Mouse (Mus musculus) hindbrain, embryonic 12.5 days (tissue): ENCODE measurements around the gene Commd1. TPM values are rescaled to one million over a fixed set of nuclear protein-coding genes. Genes with fewer than 3 reads are reported as not detected.

Experiments used
- ATAC-seq: fragments of 200-750 bp; cut with Nextera tagmentation; 2 replicates; pipeline ENCODE4 v1.8.0; 2017; ENCODE audit warnings: moderate TSS enrichment; ENCODE audit not compliant: low FRiP score
- H3K27ac ChIP-seq: fragments of 300-500 bp; sonication (generic); 2 replicates; pipeline ENCODE4 v1.5.1; 2016; ENCODE audit warnings: mild to moderate bottlenecking
- H3K27me3 ChIP-seq: fragments of 300-500 bp; sonication (generic); 2 replicates; pipeline ENCODE4 v1.6.1; 2016; ENCODE audit warnings: mild to moderate bottlenecking
- H3K36me3 ChIP-seq: fragments of 300-500 bp; sonication (generic); 2 replicates; pipeline ENCODE4 v1.6.1; 2016; ENCODE audit warnings: mild to moderate bottlenecking
- H3K4me1 ChIP-seq: fragments of 300-500 bp; sonication (generic); 2 replicates; pipeline ENCODE4 v1.6.1; 2016
- H3K4me2 ChIP-seq: fragments of 300-500 bp; sonication (generic); replicated peaks from 2 replicates; pipeline ENCODE4 v1.6.1; 2016; ENCODE audit warnings: mild to moderate bottlenecking
- H3K4me3 ChIP-seq: fragments of 300-500 bp; sonication (generic); 2 replicates; pipeline ENCODE4 v1.5.1; 2016; ENCODE audit warnings: mild to moderate bottlenecking
- H3K9ac ChIP-seq: fragments of 300-500 bp; sonication (generic); 2 replicates; pipeline ENCODE4 v1.6.1; 2016; ENCODE audit warnings: mild to moderate bottlenecking, moderate library complexity
- H3K9me3 ChIP-seq: fragments of 300-500 bp; sonication (generic); replicated peaks from 2 replicates; pipeline ENCODE4 v1.6.1; 2016; ENCODE audit warnings: mild to moderate bottlenecking
- WGBS: fragments of 180-500 bp; shearing (Covaris S2); methylation state at CpG from one replicate; pipeline ENCODE4 v1.1.7; 2016; 5-methylcytosine and 5-hydroxymethylcytosine counted together
- polyA plus RNA-seq: library from polyadenylated mRNA; unstranded; fragments of >200 nt; fragmentation: Nextera tagmentation; extraction: Ambion mirVana; gene quantifications from 2 replicates; pipeline ENCODE4 v1.2.1, GENCODE M21; 2016

Commd1 gene
- polyA plus RNA-seq, 1 experiment from 2014 or later: 309 TPM

- H3K36me3 ChIP-seq: peaks cover 16% of the 10 kb centered on the region
- under 1% methylated on average over 40 of the region's 40 CpGs for WGBS
- peak overlapping the region; percentile 55 for H3K4me3 ChIP-seq
- H3K27ac ChIP-seq: peak overlapping the region; percentile 96
- peak overlapping the region; percentile 64 for H3K4me2 ChIP-seq
- no peaks in the 10 kb centered on the region for H3K9me3 ChIP-seq
- H3K27me3 ChIP-seq: no peaks in the 10 kb centered on the region
- peak overlapping the region; percentile 77 for H3K9ac ChIP-seq
- no peaks in the 10 kb centered on the region for H3K4me1 ChIP-seq
- peak; percentile 97 for ATAC-seq
Measured at GRCm38 (mm10) chr11:23008181-23008823, 26.1 kb upstream of the Commd1 start.

GRCm38 (mm10) chr11:23007481-23008180, 25.4 kb upstream of the Commd1 start, which contains the start of gene Fam161a:
Gene Fam161a (plus strand): TSS chr11:23007531.
- peak within 1 kb of the TSS; percentile 55 for H3K4me3 ChIP-seq
- ATAC-seq: peak; percentile 95
- no peaks in the 10 kb centered on the region for H3K9me3 ChIP-seq
- peak within 1 kb of the TSS; percentile 64 for H3K4me2 ChIP-seq
- H3K27me3 ChIP-seq: no peaks in the 10 kb centered on the region
- H3K27ac ChIP-seq: peak within 1 kb of the TSS; percentile 96
- H3K4me1 ChIP-seq: no peaks in the 10 kb centered on the region
- 1% methylated on average over 22 of the region's 22 CpGs for WGBS
- H3K36me3 ChIP-seq: peaks cover 18% of the 10 kb centered on the region
- peak within 1 kb of the TSS; percentile 77 for H3K9ac ChIP-seq

GRCm38 (mm10) chr11:23007166-23007480, 24.9 kb upstream of the Commd1 start:
- peak overlapping the region; percentile 53 for H3K9ac ChIP-seq
- peak overlapping the region; percentile 55 for H3K4me3 ChIP-seq
- ATAC-seq: peak; percentile 20; the same call in 1 of the 2 replicates
- peak overlapping the region; percentile 64 for H3K4me2 ChIP-seq
- WGBS: 7% methylated on average over 6 of the region's 6 CpGs
- peaks cover 23% of the 10 kb centered on the region for H3K36me3 ChIP-seq
- H3K9me3 ChIP-seq: no peaks in the 10 kb centered on the region
- H3K4me1 ChIP-seq: no peaks in the 10 kb centered on the region
- H3K27me3 ChIP-seq: no peaks in the 10 kb centered on the region
- H3K27ac ChIP-seq: peak overlapping the region; percentile 96

- 80% methylated on average over 1 of the region's 1 CpGs for WGBS
- H3K36me3 ChIP-seq: peaks cover 38% of the 10 kb centered on the region
Measured at GRCm38 (mm10) chr11:23005276-23005675, 23.1 kb upstream of the Commd1 start.

GRCm38 (mm10) chr11:22998308-22998707, 16.1 kb upstream of the Commd1 start:
- peaks cover 77% of the 10 kb centered on the region for H3K36me3 ChIP-seq
- H3K4me3 ChIP-seq: no peak overlapping the region
- 79% methylated on average over 1 of the region's 1 CpGs for WGBS
- H3K27me3 ChIP-seq: no peaks in the 10 kb centered on the region
- H3K9me3 ChIP-seq: no peaks in the 10 kb centered on the region
- H3K9ac ChIP-seq: no peak overlapping the region
- ATAC-seq: no peak
- no peak overlapping the region for H3K27ac ChIP-seq
- no peak overlapping the region for H3K4me2 ChIP-seq
- no peaks in the 10 kb centered on the region for H3K4me1 ChIP-seq

More at GRCm38 (mm10) chr11:23005276-23005675, 23.1 kb upstream of the Commd1 start:
- Histone ChIP-seq H3K9me3 (no peaks in the 10 kb centered on the region), H3K4me2 (no peak overlapping the region), H3K27me3 (no peaks in the 10 kb centered on the region), H3K4me3 (no peak overlapping the region), H3K27ac (no peak overlapping the region), H3K4me1 (no peaks in the 10 kb centered on the region), H3K9ac (no peak overlapping the region)
- ATAC-seq: no peak

GRCm38 (mm10) chr11:22995461-22995860, 13.3 kb upstream of the Commd1 start:
- H3K4me1 ChIP-seq: peaks cover 12% of the 10 kb centered on the region

GRCm38 (mm10) chr11:22994271-22994670, 12.1 kb upstream of the Commd1 start:
- Histone ChIP-seq H3K4me3 (no peak overlapping the region), H3K36me3 (peaks cover 45% of the 10 kb centered on the region), H3K27ac (no peak overlapping the region), H3K9me3 (no peaks in the 10 kb centered on the region), H3K4me2 (no peak overlapping the region), H3K9ac (no peak overlapping the region), H3K4me1 (peaks cover 12% of the 10 kb centered on the region), H3K27me3 (no peaks in the 10 kb centered on the region)
- WGBS: 97% methylated on average over 2 of the region's 2 CpGs
- no peak for ATAC-seq

More at GRCm38 (mm10) chr11:22995461-22995860, 13.3 kb upstream of the Commd1 start:
- 95% methylated on average over 4 of the region's 4 CpGs for WGBS
- no peak overlapping the region for H3K4me3 ChIP-seq
- H3K36me3 ChIP-seq: peaks cover 57% of the 10 kb centered on the region
- H3K9me3 ChIP-seq: no peaks in the 10 kb centered on the region
- H3K27me3 ChIP-seq: no peaks in the 10 kb centered on the region
- H3K9ac ChIP-seq: no peak overlapping the region
- H3K27ac ChIP-seq: no peak overlapping the region
- H3K4me2 ChIP-seq: no peak overlapping the region
- no peak for ATAC-seq

- Histone ChIP-seq H3K9ac (peak overlapping the region; percentile 77), H3K9me3 (no peaks in the 10 kb centered on the region), H3K36me3 (peaks cover 24% of the 10 kb centered on the region), H3K4me1 (peaks cover 12% of the 10 kb centered on the region), H3K27me3 (no peaks in the 10 kb centered on the region), H3K4me2 (peak overlapping the region; percentile 93), H3K27ac (peak overlapping the region; percentile 93; the same call in 1 of the 2 replicates), H3K4me3 (peak overlapping the region; percentile 76)
- ATAC-seq: no peak
- WGBS: 13% methylated on average over 14 of the region's 14 CpGs
Measured at GRCm38 (mm10) chr11:22991218-22991835, 9.1 kb upstream of the Commd1 start.

- H3K4me2 ChIP-seq: peak within 1 kb of the TSS; percentile 93
- ATAC-seq: peak; percentile 99
- peaks cover 12% of the 10 kb centered on the region for H3K4me1 ChIP-seq
- H3K4me3 ChIP-seq: peak within 1 kb of the TSS; percentile 76
- no peaks in the 10 kb centered on the region for H3K27me3 ChIP-seq
- H3K9me3 ChIP-seq: no peaks in the 10 kb centered on the region
- peaks cover 18% of the 10 kb centered on the region for H3K36me3 ChIP-seq
- WGBS: under 1% methylated on average over 66 of the region's 66 CpGs
- peak within 1 kb of the TSS; percentile 77 for H3K9ac ChIP-seq
- peak within 1 kb of the TSS; percentile 93 for H3K27ac ChIP-seq
Measured at GRCm38 (mm10) chr11:22990393-22991126, 8.4 kb upstream of the Commd1 start, which contains the start of gene Cct4. Gene Cct4 (plus strand): TSS chr11:22990519.

GRCm38 (mm10) chr11:22989786-22990185, 7.6 kb upstream of the Commd1 start:
- H3K27me3 ChIP-seq: no peaks in the 10 kb centered on the region
- peaks cover 11% of the 10 kb centered on the region for H3K36me3 ChIP-seq
- H3K4me2 ChIP-seq: peak overlapping the region; percentile 93
- H3K27ac ChIP-seq: peak overlapping the region; percentile 93
- peak overlapping the region; percentile 41 for H3K9ac ChIP-seq
- no peaks in the 10 kb centered on the region for H3K9me3 ChIP-seq
- WGBS: 62% methylated on average over 1 of the region's 1 CpGs
- peak overlapping the region; percentile 76 for H3K4me3 ChIP-seq
- ATAC-seq: peak; percentile 12; the same call in 1 of the 2 replicates
- peaks cover 12% of the 10 kb centered on the region for H3K4me1 ChIP-seq

GRCm38 (mm10) chr11:22987357-22987756, 5.2 kb upstream of the Commd1 start:
- Histone ChIP-seq H3K36me3 (no peaks in the 10 kb centered on the region), H3K27me3 (no peaks in the 10 kb centered on the region), H3K27ac (no peak overlapping the region), H3K4me1 (peaks cover 12% of the 10 kb centered on the region), H3K4me2 (no peak overlapping the region), H3K9ac (no peak overlapping the region), H3K9me3 (no peaks in the 10 kb centered on the region), H3K4me3 (no peak overlapping the region)
- 51% methylated on average over 2 of the region's 2 CpGs for WGBS
- no peak for ATAC-seq

GRCm38 (mm10) chr11:22985510-22985909, 3.3 kb upstream of the Commd1 start:
- Histone ChIP-seq H3K4me3 (no peak overlapping the region), H3K4me1 (peaks cover 9% of the 10 kb centered on the region), H3K27ac (no peak overlapping the region), H3K4me2 (no peak overlapping the region), H3K27me3 (no peaks in the 10 kb centered on the region), H3K9me3 (no peaks in the 10 kb centered on the region), H3K36me3 (no peaks in the 10 kb centered on the region), H3K9ac (no peak overlapping the region)
- WGBS: 78% methylated on average over 3 of the region's 3 CpGs
- no peak for ATAC-seq
